Mouse (Mus musculus) MEL (cell line): Measurements from ENCODE around the gene Srsf11. TPM values are rescaled to one million over a fixed set of nuclear protein-coding genes. Genes with fewer than 3 reads are reported as not detected.

Experiments
- DNase-seq: peaks from one replicate; pipeline ENCODE4 v3.0.0; 2011; ENCODE audit warnings: low read depth, low spot score
- H3K27ac ChIP-seq: 2 replicates; pipeline ENCODE4 v1.5.1; 2012; ENCODE audit warnings: low read depth, mild to moderate bottlenecking, control low read depth, low read length, moderate library complexity; ENCODE audit not compliant: control insufficient read depth
- H3K27me3 ChIP-seq, 2 experiments: fragments of 150-350 bp in 1 of 2; sonication (generic) in 1 of 2; 2 replicates each; pipeline ENCODE4 v1.6.1; 2012; ENCODE audit warnings: low read length in 2 of 2, mild to moderate bottlenecking in 2 of 2, improper control_type of control experiment in 1 of 2, moderate library complexity in 1 of 2; ENCODE audit not compliant: insufficient read depth in 2 of 2, control insufficient read depth in 1 of 2
- H3K36me3 ChIP-seq, 2 experiments: 2 replicates each; pipeline ENCODE4 v1.6.1; 2012 to 2014; ENCODE audit warnings: low read length in 2 of 2, improper control_type of control experiment in 1 of 2, inconsistent platforms in 1 of 2, mild to moderate bottlenecking in 1 of 2; ENCODE audit not compliant: insufficient read depth in 2 of 2, control insufficient read depth in 1 of 2
- H3K4me1 ChIP-seq, 2 experiments: fragments of 150-350 bp in 1 of 2; sonication (generic) in 1 of 2; 2 replicates each; pipeline ENCODE4 v1.6.1; 2012; ENCODE audit warnings: low read length in 2 of 2, improper control_type of control experiment in 1 of 2, mild to moderate bottlenecking in 1 of 2; ENCODE audit not compliant: insufficient read depth in 2 of 2, control insufficient read depth in 1 of 2
- H3K4me3 ChIP-seq, 2 experiments: fragments of 150-350 bp in 1 of 2; sonication (generic) in 1 of 2; 2 replicates each; pipeline ENCODE4 v1.5.1; 2012; ENCODE audit warnings: low read depth in 2 of 2, low read length in 2 of 2, mild to moderate bottlenecking in 2 of 2, moderate library complexity in 2 of 2, control low read depth in 1 of 2, improper control_type of control experiment in 1 of 2; ENCODE audit not compliant: control insufficient read depth in 1 of 2, insufficient read depth in 1 of 2
- H3K79me2 ChIP-seq: 2 replicates; pipeline ENCODE4 v1.6.1; 2012; ENCODE audit warnings: mild to moderate bottlenecking, low read length, moderate library complexity; ENCODE audit not compliant: control insufficient read depth, poor library complexity, insufficient read depth
- H3K9ac ChIP-seq: 2 replicates; pipeline ENCODE4 v1.6.1; 2012; ENCODE audit warnings: low read depth, mild to moderate bottlenecking, control low read depth, low read length, moderate library complexity; ENCODE audit not compliant: control insufficient read depth, poor library complexity, severe bottlenecking
- H3K9me3 ChIP-seq: fragments of 150-350 bp; sonication (generic); replicated peaks from 2 replicates; pipeline ENCODE4 v1.6.1; 2012; ENCODE audit warnings: mild to moderate bottlenecking, low read length, improper control_type of control experiment, moderate library complexity; ENCODE audit not compliant: insufficient read depth
- BHLHE40 ChIP-seq: IDR thresholded peaks from 2 replicates; pipeline ENCODE4 v1.6.1; 2012; ENCODE audit warnings: low read depth, mild to moderate bottlenecking, inconsistent platforms, low read length, improper control_type of control experiment, borderline replicate concordance
- CHD1 ChIP-seq: IDR thresholded peaks from 2 replicates; pipeline ENCODE4 v1.6.1; 2012; ENCODE audit warnings: low read depth, mild to moderate bottlenecking, inconsistent platforms, low read length, improper control_type of control experiment
- CTCF ChIP-seq, 3 experiments: IDR thresholded peaks in 2 of 3; conservative IDR thresholded peaks in 1 of 3; 2 replicates each; pipeline ENCODE4 v1.5.1; 2011 to 2012; ENCODE audit warnings: low read length in 3 of 3, low read depth in 2 of 3, mild to moderate bottlenecking in 2 of 3, improper control_type of control experiment in 1 of 3, inconsistent platforms in 1 of 3, mixed read lengths in 1 of 3, moderate library complexity in 1 of 3; ENCODE audit not compliant: control insufficient read depth in 1 of 3, insufficient read depth in 1 of 3, poor library complexity in 1 of 3, severe bottlenecking in 1 of 3
- GATA1 ChIP-seq: IDR thresholded peaks from 2 replicates; pipeline ENCODE4 v1.6.1; 2011; ENCODE audit warnings: low read depth, low read length, improper control_type of control experiment
- MAX ChIP-seq: IDR thresholded peaks from 2 replicates; pipeline ENCODE4 v1.6.1; 2011; ENCODE audit warnings: low read length, improper control_type of control experiment
- MAZ ChIP-seq: IDR thresholded peaks from 2 replicates; pipeline ENCODE4 v1.6.1; 2012; ENCODE audit warnings: low read depth, mild to moderate bottlenecking, inconsistent platforms, low read length, improper control_type of control experiment
- MEF2A ChIP-seq: IDR thresholded peaks from 2 replicates; pipeline ENCODE4 v1.6.1; 2014; ENCODE audit warnings: low read depth, mild to moderate bottlenecking, inconsistent platforms, low read length, improper control_type of control experiment; ENCODE audit not compliant: poor library complexity, insufficient replicate concordance, severe bottlenecking; ENCODE audit errors: extremely low read depth
- MXI1 ChIP-seq: IDR thresholded peaks from 2 replicates; pipeline ENCODE4 v1.6.1; 2011; ENCODE audit warnings: mild to moderate bottlenecking, low read depth, low read length, improper control_type of control experiment
- MYB ChIP-seq: IDR thresholded peaks from 2 replicates; pipeline ENCODE4 v1.6.1; 2011; ENCODE audit warnings: mild to moderate bottlenecking, low read depth, low read length, improper control_type of control experiment
- MYC ChIP-seq: IDR thresholded peaks from 2 replicates; pipeline ENCODE4 v1.6.1; 2011; ENCODE audit warnings: low read depth, mild to moderate bottlenecking, low read length, improper control_type of control experiment, moderate library complexity
- NELFE ChIP-seq: IDR thresholded peaks from 2 replicates; pipeline ENCODE4 v1.6.1; 2011; ENCODE audit warnings: low read depth, low read length, improper control_type of control experiment
- NRF1 ChIP-seq: IDR thresholded peaks from 2 replicates; pipeline ENCODE4 v1.6.1; 2014; ENCODE audit warnings: low read depth, mild to moderate bottlenecking, inconsistent platforms, low read length, improper control_type of control experiment, moderate library complexity; ENCODE audit not compliant: poor library complexity, insufficient read depth, severe bottlenecking
- POLR2A ChIP-seq, 2 experiments: IDR thresholded peaks; 2 replicates each; pipeline ENCODE4 v1.6.1; 2011 to 2012; ENCODE audit warnings: low read length in 2 of 2, mild to moderate bottlenecking in 2 of 2, control low read depth in 1 of 2, improper control_type of control experiment in 1 of 2, low read depth in 1 of 2, moderate library complexity in 1 of 2; ENCODE audit not compliant: control insufficient read depth in 1 of 2, insufficient read depth in 1 of 2, poor library complexity in 1 of 2
- POLR2AphosphoS2 ChIP-seq: IDR thresholded peaks from 2 replicates; pipeline ENCODE4 v1.6.1; 2011; ENCODE audit warnings: low read length, improper control_type of control experiment
- SIN3A ChIP-seq: IDR thresholded peaks from 2 replicates; pipeline ENCODE4 v1.6.1; 2012; ENCODE audit warnings: low read length, improper control_type of control experiment, inconsistent platforms
- TBP ChIP-seq: IDR thresholded peaks from 2 replicates; pipeline ENCODE4 v1.8.0; 2011; ENCODE audit warnings: low read depth, low read length, improper control_type of control experiment
- TCF12 ChIP-seq: IDR thresholded peaks from 2 replicates; pipeline ENCODE4 v1.6.1; 2014; ENCODE audit warnings: low read depth, mild to moderate bottlenecking, inconsistent platforms, low read length, improper control_type of control experiment, moderate library complexity
- ZC3H11A ChIP-seq: IDR thresholded peaks from 2 replicates; pipeline ENCODE4 v1.6.1; 2012; ENCODE audit warnings: low read depth, mild to moderate bottlenecking, inconsistent platforms, low read length, improper control_type of control experiment
- ZMIZ1 ChIP-seq: IDR thresholded peaks from 2 replicates; pipeline ENCODE4 v1.6.1; 2012; ENCODE audit warnings: low read depth, mild to moderate bottlenecking, inconsistent platforms, low read length, improper control_type of control experiment, moderate library complexity
- ZNF384 ChIP-seq: IDR thresholded peaks from 2 replicates; pipeline ENCODE4 v1.6.1; 2012; ENCODE audit warnings: low read depth, mild to moderate bottlenecking, inconsistent platforms, low read length, improper control_type of control experiment
- polyA plus RNA-seq, 2 experiments: library from polyadenylated mRNA; stranded (reverse) in 1 of 2; unstranded in 1 of 2; fragments of >175 nt in 1 of 2; fragments of >200 nt in 1 of 2; gene quantifications; 2 replicates each; pipeline versions ENCODE4 v1.2.1 to v1.2.4; 2012; ENCODE audit warnings: low replicate concordance in 2 of 2, low read depth in 1 of 2; ENCODE audit not compliant: insufficient read length in 2 of 2, insufficient read depth in 1 of 2, missing spikeins in 1 of 2
- total RNA-seq: library from RNA; depleted of rRNA; stranded (reverse); fragments of 300-350 nt; gene quantifications from 2 replicates; pipeline ENCODE4 v1.2.3, GENCODE M21; 2012

Srsf11 gene
- total and polyA plus RNA-seq, 3 experiments = 112 to 486 (median 215) TPM

GRCm38 (mm10) chr3:158031371-158031925 is 5.0 kb downstream of the Srsf11 start (continued):
- peak; percentile 37; the same call in 1 of the 2 replicates for TF ChIP-seq MYB
- TF ChIP-seq TCF12 = peak; percentile 66

GRCm38 (mm10) chr3:158009762-158010320 is 26.6 kb downstream of the Srsf11 start:
- peak; percentile 51 for DNase-seq
- H3K27ac ChIP-seq = no peak overlapping the region
- H3K27me3 ChIP-seq = no peaks in the 10 kb centered on the region
- no peak overlapping the region for H3K4me3 ChIP-seq
- no peaks in the 10 kb centered on the region for H3K4me1 ChIP-seq
- no peaks in the 10 kb centered on the region; the same call in 1 of the 2 replicates for H3K79me2 ChIP-seq
- H3K9me3 ChIP-seq = no peaks in the 10 kb centered on the region
- TF ChIP-seq NELFE (no peak), ZNF384 (no peak), GATA1 (peak; percentile 34; the same call in 1 of the 2 replicates), POLR2AphosphoS2 (peak; percentile 60; the same call in 1 of the 2 replicates), ZMIZ1 (no peak; the same call in 1 of the 2 replicates), TBP (no peak), MEF2A (no peak), CTCF (IDR thresholded peaks at IDR 0.05 in 2 of 3, conservative IDR thresholded peaks at IDR 0.05 in 1 of 3; ENCODE audit: control insufficient read depth in 1 of 3, insufficient read depth in 1 of 3, low read depth in 2 of 3, low read length in 3 of 3, poor library complexity in 1 of 3, severe bottlenecking in 1 of 3) (no peak), MAX (no peak), SIN3A (no peak), TCF12 (no peak), MAZ (no peak), POLR2A (IDR thresholded peaks at IDR 0.05; ENCODE audit: control insufficient read depth in 1 of 2, insufficient read depth in 1 of 2, low read depth in 1 of 2, low read length in 2 of 2, poor library complexity in 1 of 2) (0 out of 4 replicates have a peak, but pooled peaks of 1 of the 2 experiments have one; percentile 33), BHLHE40 (no peak), ZC3H11A (no peak), CHD1 (no peak), MXI1 (no peak), NRF1 (no peak), MYC (no peak)
- no peak overlapping the region for H3K9ac ChIP-seq
- H3K36me3 ChIP-seq = peaks cover 6 to 26% of the 10 kb centered on the region in 2 experiments
